Mouse (Mus musculus): ENCODE data around the gene Atp8b5. TPM values are rescaled to one million over a fixed set of nuclear protein-coding genes. Genes with fewer than 3 reads are reported as not detected.

Gene Atp8b5
- polyA plus RNA-seq, 1 experiment: 0.11 TPM

- no peak for TF ChIP-seq POLR2A (IDR thresholded peaks at IDR 0.05; ENCODE audit: low read depth, low read length)
- no peak for TF ChIP-seq CTCF (IDR thresholded peaks at IDR 0.05; ENCODE audit: extremely low read depth, insufficient read length, insufficient replicate concordance, low read depth, low read length)
- Histone ChIP-seq H3K27me3 (ENCODE audit: control insufficient read depth, insufficient read depth, low read length) (no peaks in the 10 kb centered on the region), H3K4me3 (ENCODE audit: low read depth, low read length) (no peak overlapping the region), H3K36me3 (ENCODE audit: control insufficient read depth, insufficient read depth, low read length) (peaks cover 3% of the 10 kb centered on the region), H3K27ac (ENCODE audit: insufficient read depth, low read depth, low read length) (no peak overlapping the region), H3K4me1 (ENCODE audit: control insufficient read depth, insufficient read depth, insufficient read length, low read length) (no peaks in the 10 kb centered on the region)
- WGBS: 39% methylated on average over 3 of the region's 3 CpGs
Measured at GRCm38 (mm10) chr4:43259435-43259834, 7.5 kb upstream of the Atp8b5 start.

GRCm38 (mm10) chr4:43260096-43260495 is 6.9 kb upstream of the Atp8b5 start:
- Histone ChIP-seq H3K27ac (ENCODE audit: insufficient read depth, low read depth, low read length) (no peak overlapping the region), H3K4me3 (ENCODE audit: low read depth, low read length) (no peak overlapping the region), H3K27me3 (ENCODE audit: control insufficient read depth, insufficient read depth, low read length) (no peaks in the 10 kb centered on the region), H3K4me1 (ENCODE audit: control insufficient read depth, insufficient read depth, insufficient read length, low read length) (no peaks in the 10 kb centered on the region), H3K36me3 (ENCODE audit: control insufficient read depth, insufficient read depth, low read length) (peaks cover 3% of the 10 kb centered on the region)
- no peak for TF ChIP-seq CTCF (IDR thresholded peaks at IDR 0.05; ENCODE audit: extremely low read depth, insufficient read length, insufficient replicate concordance, low read depth, low read length)
- no peak for TF ChIP-seq POLR2A (IDR thresholded peaks at IDR 0.05; ENCODE audit: low read depth, low read length)
- WGBS: 63% methylated on average over 5 of the region's 5 CpGs

- 88% methylated on average over 6 of the region's 6 CpGs for WGBS
Measured at GRCm38 (mm10) chr4:43262821-43263220, 4.1 kb upstream of the Atp8b5 start.

GRCm38 (mm10) chr4:43266146-43266545 is 813 bp upstream of the Atp8b5 start:
- WGBS: 39% methylated on average over 2 of the region's 2 CpGs
- Histone ChIP-seq H3K36me3 (ENCODE audit: control insufficient read depth, insufficient read depth, low read length) (no peaks in the 10 kb centered on the region), H3K4me3 (ENCODE audit: low read depth, low read length) (no peak overlapping the region), H3K27me3 (ENCODE audit: control insufficient read depth, insufficient read depth, low read length) (no peaks in the 10 kb centered on the region), H3K27ac (ENCODE audit: insufficient read depth, low read depth, low read length) (no peak overlapping the region), H3K4me1 (ENCODE audit: control insufficient read depth, insufficient read depth, insufficient read length, low read length) (peaks cover 4% of the 10 kb centered on the region; the same call in 1 of the 2 replicates)
- TF ChIP-seq CTCF (IDR thresholded peaks at IDR 0.05; ENCODE audit: extremely low read depth, insufficient read length, insufficient replicate concordance, low read depth, low read length) (no peak), POLR2A (IDR thresholded peaks at IDR 0.05; ENCODE audit: low read depth, low read length) (no peak)

More at GRCm38 (mm10) chr4:43262821-43263220, 4.1 kb upstream of the Atp8b5 start:
- H3K27me3 ChIP-seq (ENCODE audit: control insufficient read depth, insufficient read depth, low read length): no peaks in the 10 kb centered on the region
- no peak for TF ChIP-seq POLR2A (IDR thresholded peaks at IDR 0.05; ENCODE audit: low read depth, low read length)
- TF ChIP-seq CTCF (IDR thresholded peaks at IDR 0.05; ENCODE audit: extremely low read depth, insufficient read length, insufficient replicate concordance, low read depth, low read length): no peak
- no peak overlapping the region for H3K27ac ChIP-seq (ENCODE audit: insufficient read depth, low read depth, low read length)
- H3K36me3 ChIP-seq (ENCODE audit: control insufficient read depth, insufficient read depth, low read length): peaks cover 2% of the 10 kb centered on the region
- H3K4me3 ChIP-seq (ENCODE audit: low read depth, low read length): no peak overlapping the region
- peaks cover 4% of the 10 kb centered on the region; the same call in 1 of the 2 replicates for H3K4me1 ChIP-seq (ENCODE audit: control insufficient read depth, insufficient read depth, insufficient read length, low read length)

GRCm38 (mm10) chr4:43267323-43267658 is 332 bp downstream of the Atp8b5 start:
- Histone ChIP-seq H3K4me1 (ENCODE audit: control insufficient read depth, insufficient read depth, insufficient read length, low read length) (peaks cover 4% of the 10 kb centered on the region; the same call in 1 of the 2 replicates), H3K4me3 (ENCODE audit: low read depth, low read length) (no peak overlapping the region), H3K27ac (ENCODE audit: insufficient read depth, low read depth, low read length) (no peak overlapping the region), H3K36me3 (ENCODE audit: control insufficient read depth, insufficient read depth, low read length) (no peaks in the 10 kb centered on the region), H3K27me3 (ENCODE audit: control insufficient read depth, insufficient read depth, low read length) (no peaks in the 10 kb centered on the region)
- 24% methylated on average over 2 of the region's 2 CpGs for WGBS
- TF ChIP-seq CTCF (IDR thresholded peaks at IDR 0.05; ENCODE audit: extremely low read depth, insufficient read length, insufficient replicate concordance, low read depth, low read length) (no peak), POLR2A (IDR thresholded peaks at IDR 0.05; ENCODE audit: low read depth, low read length) (no peak)

GRCm38 (mm10) chr4:43285476-43285875 is 18.5 kb downstream of the Atp8b5 start:
- TF ChIP-seq CTCF (IDR thresholded peaks at IDR 0.05; ENCODE audit: extremely low read depth, insufficient read length, insufficient replicate concordance, low read depth, low read length) (no peak), POLR2A (IDR thresholded peaks at IDR 0.05; ENCODE audit: low read depth, low read length) (no peak)
- no peaks in the 10 kb centered on the region for H3K36me3 ChIP-seq (ENCODE audit: control insufficient read depth, insufficient read depth, low read length)
- H3K27ac ChIP-seq (ENCODE audit: insufficient read depth, low read depth, low read length): no peak overlapping the region
- no peaks in the 10 kb centered on the region for H3K4me1 ChIP-seq (ENCODE audit: control insufficient read depth, insufficient read depth, insufficient read length, low read length)
- no peaks in the 10 kb centered on the region for H3K27me3 ChIP-seq (ENCODE audit: control insufficient read depth, insufficient read depth, low read length)
- WGBS: 92% methylated on average over 5 of the region's 5 CpGs
- no peak overlapping the region for H3K4me3 ChIP-seq (ENCODE audit: low read depth, low read length)

GRCm38 (mm10) chr4:43287305-43287704 is 20.3 kb downstream of the Atp8b5 start:
- WGBS: 64% methylated on average over 3 of the region's 3 CpGs
- H3K4me3 ChIP-seq (ENCODE audit: low read depth, low read length): no peak overlapping the region
- no peak overlapping the region for H3K27ac ChIP-seq (ENCODE audit: insufficient read depth, low read depth, low read length)
- H3K4me1 ChIP-seq (ENCODE audit: control insufficient read depth, insufficient read depth, insufficient read length, low read length): no peaks in the 10 kb centered on the region
- no peaks in the 10 kb centered on the region for H3K36me3 ChIP-seq (ENCODE audit: control insufficient read depth, insufficient read depth, low read length)
- TF ChIP-seq POLR2A (IDR thresholded peaks at IDR 0.05; ENCODE audit: low read depth, low read length): no peak
- no peak for TF ChIP-seq CTCF (IDR thresholded peaks at IDR 0.05; ENCODE audit: extremely low read depth, insufficient read length, insufficient replicate concordance, low read depth, low read length)
- H3K27me3 ChIP-seq (ENCODE audit: control insufficient read depth, insufficient read depth, low read length): no peaks in the 10 kb centered on the region
